Mouse (Mus musculus) 3134 (cell line): Measurements from ENCODE around the gene Slain1.

Experiments used
- DNase-seq: peaks from one replicate; pipeline ENCODE4 v3.0.0-alpha.2; 2011; ENCODE audit warnings: low spot score; ENCODE audit not compliant: insufficient read length; ENCODE audit errors: extremely low read depth

The Slain1 gene

GRCm38 (mm10) chr14:103664391-103664790 is 14.4 kb downstream of the Slain1 start:
- no peak for DNase-seq

DNA sequence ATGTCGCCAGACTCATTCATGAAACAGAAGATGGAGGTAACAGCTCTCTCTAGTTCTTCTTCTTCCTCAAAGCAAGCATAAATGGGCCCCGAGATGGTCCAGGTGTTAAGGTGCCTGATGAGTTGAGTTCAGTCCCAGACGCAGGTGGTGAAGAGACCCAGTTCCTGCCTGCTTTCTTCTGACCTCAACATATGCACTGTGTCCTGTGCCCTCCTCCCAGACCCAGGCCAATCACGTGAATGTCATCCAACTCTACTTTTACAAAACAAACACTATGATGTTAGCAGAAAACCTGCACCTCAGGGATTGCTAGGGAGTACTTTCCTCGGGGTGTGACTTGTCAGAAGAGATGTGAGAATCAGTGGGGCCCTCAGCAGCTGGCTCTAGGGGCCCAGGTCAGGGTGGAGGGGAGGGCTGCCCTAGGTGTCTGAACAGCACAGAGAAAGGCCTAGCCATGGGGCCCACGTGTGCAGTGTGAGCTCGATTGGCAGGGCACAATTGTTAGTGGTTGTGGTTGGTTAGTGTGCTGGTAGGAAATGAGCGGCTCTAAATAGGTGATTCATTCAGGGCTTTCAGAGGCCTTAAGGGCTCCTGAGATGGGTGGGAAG is 16.4 kb downstream of the Slain1 start:
- no peak for DNase-seq

GRCm38 (mm10) chr14:103667036-103667435 is 17.0 kb downstream of the Slain1 start:
- DNase-seq, result no peak

DNA sequence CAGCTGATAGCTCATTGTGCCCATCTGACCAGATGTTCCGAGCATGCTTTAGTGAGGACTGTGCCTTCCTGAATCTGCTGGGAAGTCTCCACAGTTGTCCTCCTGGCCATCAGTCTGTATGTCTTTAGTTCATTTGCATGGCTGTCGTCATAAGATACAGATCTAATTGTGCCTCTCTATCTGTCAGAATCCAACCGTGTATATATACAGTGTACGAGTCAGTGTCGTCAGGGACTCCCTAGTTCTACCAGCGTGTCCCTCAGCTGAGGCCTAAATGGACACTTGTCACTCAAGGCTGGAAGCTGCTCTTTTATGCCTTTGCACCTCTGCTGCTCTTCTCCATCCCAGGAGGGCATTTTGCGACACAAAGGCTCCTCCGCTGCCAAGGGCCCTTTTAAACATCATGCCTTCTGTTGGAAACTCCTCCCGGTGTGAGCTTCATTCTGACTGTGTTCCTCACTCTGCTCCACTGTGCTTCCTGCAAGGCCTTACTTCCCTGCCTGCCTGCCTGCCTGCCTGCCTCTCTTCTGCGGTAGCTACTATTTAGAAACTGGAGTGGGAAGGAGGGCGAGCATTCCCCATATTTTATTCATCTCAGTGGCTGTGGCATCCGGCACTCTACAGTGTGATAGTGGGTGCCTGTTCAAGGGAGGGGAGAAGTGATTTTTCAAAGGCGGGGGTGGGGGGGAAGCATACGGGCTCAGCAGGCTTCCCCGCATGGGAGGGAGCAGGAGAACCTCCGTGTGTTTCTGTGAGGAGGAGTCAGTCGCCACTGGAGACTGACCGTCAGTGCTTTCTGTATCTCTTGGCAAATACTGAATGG is 29.6 kb downstream of the Slain1 start:
- no peak for DNase-seq

DNA sequence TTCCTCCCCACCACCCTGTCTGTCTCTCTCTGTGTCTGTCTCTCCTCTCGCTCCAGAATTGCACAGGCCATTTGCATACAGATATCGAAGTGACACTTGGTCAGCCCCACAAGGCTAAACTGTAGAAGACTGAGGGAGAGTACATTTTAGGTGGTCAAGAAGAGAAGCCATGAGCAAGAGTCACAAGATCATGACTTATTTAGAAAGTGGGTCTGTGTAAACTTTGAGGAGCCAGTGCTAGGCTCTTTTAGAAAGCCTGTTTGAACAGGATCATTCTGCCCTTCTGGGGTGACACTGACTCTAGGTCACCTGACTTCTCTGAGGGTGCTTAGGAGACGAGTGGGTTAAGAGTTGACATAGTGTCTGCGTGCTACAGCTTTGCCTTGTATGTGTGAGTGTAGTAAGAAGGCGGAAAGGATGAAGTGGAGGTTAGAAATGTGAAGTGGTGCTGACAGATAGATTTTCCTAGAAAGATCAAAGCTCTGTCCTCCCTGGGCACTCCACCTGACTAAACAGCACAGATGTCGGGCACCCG is 30.3 kb downstream of the Slain1 start:
- DNase-seq, result no peak

GRCm38 (mm10) chr14:103682633-103683390 is 32.8 kb downstream of the Slain1 start:
- DNase-seq, result no peak

- DNase-seq, result no peak
These were observed 37.0 kb downstream of the Slain1 start for GRCm38 (mm10) chr14:103686994-103687393.

- no peak for DNase-seq
These were observed 44.3 kb downstream of the Slain1 start for GRCm38 (mm10) chr14:103694295-103694694.

DNA sequence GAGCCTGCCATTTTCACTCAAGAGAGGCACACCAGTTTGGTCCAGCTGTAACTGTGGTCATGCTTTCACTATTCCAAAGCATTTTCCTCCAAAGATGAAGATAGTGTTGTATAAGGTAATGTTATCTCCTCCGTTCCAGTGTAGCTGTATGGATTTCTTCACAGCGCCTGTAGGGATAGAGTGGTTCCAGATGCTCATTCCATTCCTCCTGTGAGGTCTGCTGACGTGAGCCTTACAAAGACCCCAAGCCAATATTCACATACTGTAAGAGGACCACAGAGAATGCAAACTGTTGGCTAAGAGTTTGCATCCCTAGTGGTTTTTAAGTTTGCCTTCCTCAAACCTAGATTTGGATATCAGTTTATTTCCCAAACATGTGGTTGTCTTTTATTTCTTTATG is 45.6 kb downstream of the Slain1 start:
- no peak for DNase-seq

GRCm38 (mm10) chr14:103697101-103697500 is 47.1 kb downstream of the Slain1 start:
- no peak for DNase-seq

GRCm38 (mm10) chr14:103699308-103699707 is 49.3 kb downstream of the Slain1 start:
- no peak for DNase-seq

DNA sequence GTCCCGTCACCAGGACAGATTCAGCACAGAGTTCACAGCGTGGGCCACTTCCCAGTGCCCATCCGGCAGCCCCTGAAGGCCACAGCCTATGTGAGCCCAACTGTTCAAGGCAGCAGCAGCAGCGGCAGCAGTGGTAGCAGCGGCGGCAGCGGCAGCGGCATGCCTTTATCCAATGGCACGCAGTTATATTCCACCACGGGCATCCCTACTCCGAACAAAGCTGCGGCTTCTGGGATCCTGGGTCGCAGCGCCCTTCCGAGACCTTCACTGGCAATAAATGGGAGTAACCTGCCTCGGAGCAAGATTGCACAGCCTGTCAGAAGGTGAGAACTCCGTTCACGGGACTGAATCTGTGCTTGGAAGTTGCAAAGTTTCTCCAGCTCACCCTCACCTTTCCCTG is 52.5 kb downstream of the Slain1 start:
- no peak for DNase-seq

GRCm38 (mm10) chr14:103704771-103705170 is 54.7 kb downstream of the Slain1 start:
- DNase-seq, result no peak

DNA sequence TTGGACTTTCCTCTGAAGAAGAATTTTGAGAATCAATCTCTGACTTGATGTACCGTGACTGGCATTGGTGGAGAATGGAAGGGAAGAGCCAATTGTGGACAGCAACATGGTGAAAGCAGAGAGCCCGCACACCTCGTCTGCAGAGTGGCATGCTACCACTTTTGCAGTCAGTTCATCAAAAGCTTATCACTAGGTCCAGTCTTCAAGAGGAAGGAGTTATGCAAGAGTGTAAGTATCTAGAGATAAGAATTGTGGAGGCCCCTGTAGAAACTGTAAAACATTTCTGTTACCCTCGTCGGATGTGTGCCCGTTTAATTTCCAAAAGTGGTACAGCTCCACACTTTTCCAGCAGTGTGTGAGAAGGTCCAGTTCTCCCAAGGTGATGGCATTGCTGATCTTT is 56.3 kb downstream of the Slain1 start:
- no peak for DNase-seq

DNA sequence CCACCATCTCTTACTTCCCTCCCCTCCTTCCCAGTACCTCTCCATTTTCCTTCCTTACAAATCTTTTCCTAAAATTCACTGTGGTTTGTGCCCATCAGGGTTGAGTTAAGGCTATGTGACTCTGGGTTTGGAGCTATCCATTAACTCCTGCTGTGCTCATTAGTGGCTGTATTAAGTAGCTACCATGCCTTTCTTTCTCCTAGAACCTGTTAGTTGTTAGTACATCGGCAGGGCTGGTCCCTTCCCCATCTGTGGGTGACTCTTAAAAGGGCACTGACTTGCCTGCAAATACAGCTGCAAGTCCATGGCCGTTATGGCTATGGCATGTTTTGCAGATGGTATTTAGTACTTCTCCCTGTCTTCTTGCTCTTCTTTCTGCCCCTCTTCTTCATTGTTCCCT is 58.6 kb downstream of the Slain1 start:
- DNase-seq, result no peak

DNA sequence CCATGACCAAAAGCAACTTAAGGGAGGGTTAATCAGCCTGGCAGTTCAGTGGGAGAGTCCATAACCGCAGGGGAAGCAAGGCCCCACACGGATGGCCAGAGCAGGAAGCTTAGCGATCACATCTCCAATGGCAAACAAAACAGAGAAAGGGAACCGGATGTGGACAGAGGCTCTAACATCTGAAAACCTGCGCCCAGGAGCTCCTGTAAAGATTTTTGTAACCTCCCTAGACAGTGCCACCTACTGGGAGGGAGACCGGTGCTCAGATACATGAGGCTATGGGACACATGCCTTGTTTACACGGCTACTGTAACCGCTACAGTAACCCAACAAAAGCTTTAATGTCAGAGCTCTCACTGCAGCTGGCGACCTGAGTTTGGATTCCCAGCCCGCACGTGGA is 59.2 kb downstream of the Slain1 start:
- no peak for DNase-seq

- DNase-seq, result no peak
These were observed 63.0 kb downstream of the Slain1 start for GRCm38 (mm10) chr14:103712986-103713385.

DNA sequence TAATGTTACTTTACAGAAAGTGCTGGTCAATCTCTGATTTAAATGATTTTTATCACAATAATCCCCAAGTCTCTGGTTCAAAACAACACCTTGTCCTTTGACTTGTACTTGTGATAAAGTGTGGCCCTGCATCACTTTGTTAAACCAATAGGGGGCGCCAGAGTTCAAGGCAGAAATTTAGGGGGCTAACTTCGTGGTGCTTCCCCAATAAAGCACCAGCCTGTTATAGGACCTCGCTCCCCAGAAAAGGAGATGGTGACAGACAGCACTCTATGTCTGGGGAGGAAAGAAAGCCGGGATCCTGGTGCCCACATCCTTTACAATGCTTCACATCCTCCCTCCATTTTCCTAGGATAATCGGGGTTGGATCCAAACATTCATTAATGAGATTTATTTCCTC is 67.5 kb downstream of the Slain1 start:
- no peak for DNase-seq

GRCm38 (mm10) chr14:103717979-103718378 is 68.0 kb downstream of the Slain1 start:
- no peak for DNase-seq

DNA sequence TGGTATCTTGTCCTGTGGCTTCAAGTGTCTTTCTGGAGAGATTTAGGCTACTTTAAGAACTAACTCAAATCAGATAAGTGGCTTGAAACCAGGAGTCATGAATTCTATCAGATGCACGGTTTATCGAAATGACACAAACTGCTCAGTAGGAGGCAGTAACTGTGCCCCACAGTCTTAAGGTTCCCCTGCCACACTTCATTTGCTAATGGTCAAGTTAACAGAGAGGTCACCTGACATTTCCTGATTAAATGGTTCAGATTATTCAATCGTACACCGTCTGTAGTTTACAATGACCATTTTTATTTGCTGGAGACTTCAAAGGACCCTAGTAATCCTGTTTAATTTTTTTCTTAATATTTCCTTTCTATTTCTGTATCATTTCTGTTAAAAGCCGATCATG is 68.4 kb downstream of the Slain1 start:
- DNase-seq, result no peak

GRCm38 (mm10) chr14:103718836-103719575 is 69.0 kb downstream of the Slain1 start:
- DNase-seq, result peak; percentile 66
